7 mouse cellular contexts compared by ENCODE assay signal in the genomic region with DNA sequence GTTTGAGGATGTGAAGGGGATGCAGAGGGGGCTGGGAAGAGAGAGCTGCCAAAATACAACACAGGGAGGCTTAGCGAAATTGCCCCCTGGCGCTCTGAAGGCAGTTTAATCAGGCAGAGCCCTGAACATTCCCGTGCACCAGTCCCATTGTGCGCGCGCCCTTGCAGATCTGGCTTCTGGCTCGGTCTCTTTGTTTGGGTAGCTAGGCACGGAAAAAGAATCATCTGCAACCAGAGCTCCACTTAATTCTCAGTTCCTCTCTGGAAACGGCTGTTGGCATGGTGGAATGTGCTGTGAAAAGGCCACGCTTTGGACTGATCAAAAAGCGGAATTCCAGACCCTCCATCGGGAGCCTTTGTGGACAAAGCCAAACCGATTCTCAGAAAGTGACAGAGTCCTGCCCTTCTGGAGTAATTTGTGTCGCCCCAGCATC. TPM values are rescaled to one million over a fixed set of nuclear protein-coding genes. Genes with fewer than 3 reads are reported as not detected.
DNase-seq lines count a peak whose midpoint lies in the region; ATAC-seq lines count a peak whose summit lies in the region.

No protein-coding gene starts in this region.

- under 1% methylated on average over 14 of the region's 14 CpGs for WGBS in embryonic facial prominence, embryonic 15.5 days
- WGBS in hindbrain, embryonic 11.5 days = under 1% methylated on average over 14 of the region's 14 CpGs
- WGBS in limb, embryonic 15.5 days = 1% methylated on average over 14 of the region's 14 CpGs

- ATAC-seq in embryonic facial prominence, embryonic 15.5 days (ENCODE audit: insufficient number of reproducible peaks, low FRiP score, low TSS enrichment, low read depth) = peak; percentile 19; the same call in 1 of the 2 replicates
- ATAC-seq in hindbrain, embryonic 11.5 days (ENCODE audit: low FRiP score) = peak; percentile 92
- no peak for ATAC-seq in limb, embryonic 15.5 days (ENCODE audit: insufficient number of reproducible peaks, low FRiP score, low TSS enrichment, low read depth)

- peak overlapping the region; percentile 28; the same call in 1 of the 2 replicates for H3K27ac ChIP-seq in embryonic facial prominence, embryonic 15.5 days (replicated peaks)
- peak overlapping the region; percentile 77 for H3K27ac ChIP-seq in hindbrain, embryonic 11.5 days (ENCODE audit: low read depth, low read length)
- no peak overlapping the region for H3K27ac ChIP-seq in limb, embryonic 15.5 days

- peak; percentile 11 for DNase-seq in lung, postnatal 10 days
- no peak for DNase-seq in lung, postnatal 36 days
- peak; percentile 85 for DNase-seq in hindbrain, embryonic 11.5 days (ENCODE audit: low spot score)
- peak; percentile 87 for DNase-seq in retina, postnatal 1 day
- DNase-seq in thymus, postnatal 10 days (ENCODE audit: low spot score in 2 of 2) = no peak

- peaks cover 14% of the 10 kb centered on the region for H3K4me1 ChIP-seq in embryonic facial prominence, embryonic 15.5 days
- H3K4me1 ChIP-seq in hindbrain, embryonic 11.5 days (replicated peaks; ENCODE audit: control insufficient read depth, insufficient read depth, low read length) = 0 out of 2 replicates have a peak, but pooled peaks cover 4% of the 10 kb centered on the region
- peaks cover 9% of the 10 kb centered on the region; the same call in 1 of the 2 replicates for H3K4me1 ChIP-seq in limb, embryonic 15.5 days

- H3K4me3 ChIP-seq in embryonic facial prominence, embryonic 15.5 days (replicated peaks) = peak overlapping the region; percentile 37
- H3K4me3 ChIP-seq in hindbrain, embryonic 11.5 days (ENCODE audit: low read depth, low read length) = peak overlapping the region; percentile 19
- peak overlapping the region; percentile 33 for H3K4me3 ChIP-seq in limb, embryonic 15.5 days

- H3K4me2 ChIP-seq in embryonic facial prominence, embryonic 15.5 days (replicated peaks) = peak overlapping the region; percentile 61
- H3K4me2 ChIP-seq in hindbrain, embryonic 11.5 days (replicated peaks; ENCODE audit: low read depth, low read length) = peak overlapping the region; percentile 41
- H3K4me2 ChIP-seq in limb, embryonic 15.5 days = peak overlapping the region; percentile 51

- no peaks in the 10 kb centered on the region for H3K9me3 ChIP-seq in embryonic facial prominence, embryonic 15.5 days (replicated peaks)
- no peaks in the 10 kb centered on the region for H3K9me3 ChIP-seq in hindbrain, embryonic 11.5 days (ENCODE audit: control insufficient read depth, low read length)
- H3K9me3 ChIP-seq in limb, embryonic 15.5 days = no peaks in the 10 kb centered on the region

- H3K36me3 ChIP-seq in embryonic facial prominence, embryonic 15.5 days = no peaks in the 10 kb centered on the region
- H3K36me3 ChIP-seq in hindbrain, embryonic 11.5 days (ENCODE audit: control insufficient read depth, insufficient read depth, low read length) = no peaks in the 10 kb centered on the region
- no peaks in the 10 kb centered on the region for H3K36me3 ChIP-seq in limb, embryonic 15.5 days

- no peaks in the 10 kb centered on the region for H3K27me3 ChIP-seq in embryonic facial prominence, embryonic 15.5 days
- H3K27me3 ChIP-seq in hindbrain, embryonic 11.5 days (ENCODE audit: control insufficient read depth, insufficient read depth, low read length) = no peaks in the 10 kb centered on the region
- no peaks in the 10 kb centered on the region for H3K27me3 ChIP-seq in limb, embryonic 15.5 days

- H3K9ac ChIP-seq in embryonic facial prominence, embryonic 15.5 days = no peak overlapping the region
- peak overlapping the region; percentile 57 for H3K9ac ChIP-seq in hindbrain, embryonic 11.5 days (ENCODE audit: low read depth, low read length)
- 0 out of 2 replicates have a peak overlapping the region, but pooled peaks have one; percentile 0 for H3K9ac ChIP-seq in limb, embryonic 15.5 days

RNA-seq across cellular contexts. Expression of gene Rad23b, which starts 55.6 kb away (rescaled TPM):
- polyA plus RNA-seq in embryonic facial prominence, embryonic 15.5 days (2015; fragmentation: Nextera tagmentation; extraction: Ambion mirVana) = 87.0 and 95.7 TPM in 2 replicates
- 97.1 and 105 TPM in 2 replicates for polyA plus RNA-seq in hindbrain, embryonic 11.5 days (2014; fragmentation: Nextera tagmentation; extraction: Ambion mirVana)
- 63.1 and 97.0 TPM in 2 replicates for polyA plus RNA-seq in limb, embryonic 15.5 days (2015; fragmentation: Nextera tagmentation; extraction: Ambion mirVana)

Comparison
In these comparisons a context has a peak if more than half of its experiments do, and no peak if none do; other contexts are left out.
1. DNase-seq: peak in lung, postnatal 10 days (single experiment), hindbrain, embryonic 11.5 days (single experiment) and retina, postnatal 1 day (single experiment); none in lung, postnatal 36 days (single experiment) and thymus, postnatal 10 days (0 of 2).
2. Peak in every context shown above with its lines, with median percentiles within 50 percentile points of each other: H3K4me2 ChIP-seq and H3K4me3 ChIP-seq.